Mouse (Mus musculus) forebrain, embryonic 12.5 days (tissue): ENCODE measurements around the gene Smad9. TPM values are rescaled to one million over a fixed set of nuclear protein-coding genes. Genes with fewer than 3 reads are reported as not detected.
"Not testable (repeated sequence)": the region's sequence is repeated elsewhere in the genome, so short reads cannot be mapped to it uniquely, and the experiment has no call there.

Experiments used
- ATAC-seq: fragments of 200-750 bp; cut with Nextera tagmentation; 2 replicates; pipeline ENCODE4 v1.8.0; 2017; ENCODE audit warnings: moderate TSS enrichment; ENCODE audit not compliant: low FRiP score
- H3K27ac ChIP-seq: fragments of 300-500 bp; sonication (generic); 2 replicates; pipeline ENCODE4 v1.5.1; 2016; ENCODE audit warnings: mild to moderate bottlenecking
- H3K27me3 ChIP-seq: fragments of 300-500 bp; sonication (generic); 2 replicates; pipeline ENCODE4 v1.6.1; 2016; ENCODE audit warnings: mild to moderate bottlenecking
- H3K36me3 ChIP-seq: fragments of 300-500 bp; sonication (generic); replicated peaks from 2 replicates; pipeline ENCODE4 v1.6.1; 2016; ENCODE audit warnings: mild to moderate bottlenecking
- H3K4me1 ChIP-seq: fragments of 300-500 bp; sonication (generic); 2 replicates; pipeline ENCODE4 v1.6.1; 2016
- H3K4me2 ChIP-seq: fragments of 300-500 bp; sonication (generic); 2 replicates; pipeline ENCODE4 v1.6.1; 2016; ENCODE audit warnings: mild to moderate bottlenecking, moderate library complexity
- H3K4me3 ChIP-seq: fragments of 300-500 bp; sonication (generic); replicated peaks from 2 replicates; pipeline ENCODE4 v1.5.1; 2016; ENCODE audit warnings: mild to moderate bottlenecking
- H3K9ac ChIP-seq: fragments of 300-500 bp; sonication (generic); 2 replicates; pipeline ENCODE4 v1.6.1; 2016; ENCODE audit warnings: mild to moderate bottlenecking
- H3K9me3 ChIP-seq: fragments of 300-500 bp; sonication (generic); 2 replicates; pipeline ENCODE4 v1.6.1; 2016
- WGBS: fragments of 180-500 bp; shearing (Covaris S2); methylation state at CpG from one replicate; pipeline ENCODE4 v1.1.7; 2016; 5-methylcytosine and 5-hydroxymethylcytosine counted together
- polyA plus RNA-seq: library from polyadenylated mRNA; unstranded; fragments of >200 nt; fragmentation: Nextera tagmentation; extraction: Ambion mirVana; gene quantifications from 2 replicates; pipeline ENCODE4 v1.2.1, GENCODE M21; 2016

The Smad9 gene
- polyA plus RNA-seq, 1 experiment from 2014 or later: 0.24 TPM

GRCm38 (mm10) chr3:54761258-54761657 lies 5.9 kb downstream of the Smad9 start:
- Histone ChIP-seq H3K4me3 (no peak overlapping the region), H3K27ac (no peak overlapping the region), H3K27me3 (peaks cover 4% of the 10 kb centered on the region), H3K4me2 (no peak overlapping the region), H3K9me3 (no peaks in the 10 kb centered on the region), H3K4me1 (peaks cover 3% of the 10 kb centered on the region), H3K36me3 (no peaks in the 10 kb centered on the region), H3K9ac (no peak overlapping the region)
- 97% methylated on average over 1 of the region's 1 CpGs for WGBS
- no peak for ATAC-seq

- H3K27ac ChIP-seq: no peak overlapping the region
- no peak overlapping the region for H3K9ac ChIP-seq
- H3K9me3 ChIP-seq: no peaks in the 10 kb centered on the region
- H3K4me1 ChIP-seq: peaks cover 3% of the 10 kb centered on the region; the same call in 1 of the 2 replicates
- ATAC-seq: no peak
- H3K4me2 ChIP-seq: 0 out of 2 replicates have a peak overlapping the region, but pooled peaks have one; percentile 8
- no peaks in the 10 kb centered on the region for H3K36me3 ChIP-seq
- no peaks in the 10 kb centered on the region for H3K27me3 ChIP-seq
- 86% methylated on average over 18 of the region's 18 CpGs for WGBS
- H3K4me3 ChIP-seq: no peak overlapping the region
Measured at GRCm38 (mm10) chr3:54764418-54764817, 9.0 kb downstream of the Smad9 start.

GRCm38 (mm10) chr3:54765521-54765920 lies 10.1 kb downstream of the Smad9 start:
- H3K9ac ChIP-seq, H3K9me3 ChIP-seq, H3K36me3 ChIP-seq, H3K27ac ChIP-seq, H3K4me1 ChIP-seq, H3K4me2 ChIP-seq, ATAC-seq, H3K4me3 ChIP-seq, H3K27me3 ChIP-seq: not testable (repeated sequence)
- WGBS: 90% methylated on average over 6 of the region's 6 CpGs

GRCm38 (mm10) chr3:54766034-54766433 lies 10.7 kb downstream of the Smad9 start:
- Histone ChIP-seq H3K27me3 (no peaks in the 10 kb centered on the region), H3K9me3 (no peaks in the 10 kb centered on the region), H3K4me2 (no peak overlapping the region), H3K9ac (no peak overlapping the region), H3K4me3 (no peak overlapping the region), H3K27ac (no peak overlapping the region), H3K4me1 (peaks cover 6% of the 10 kb centered on the region; the same call in 1 of the 2 replicates), H3K36me3 (no peaks in the 10 kb centered on the region)
- WGBS: 87% methylated on average over 14 of the region's 14 CpGs
- no peak for ATAC-seq

- Histone ChIP-seq H3K27me3 (no peaks in the 10 kb centered on the region), H3K4me3 (no peak overlapping the region), H3K4me1 (peaks cover 6% of the 10 kb centered on the region; the same call in 1 of the 2 replicates), H3K27ac (no peak overlapping the region), H3K9ac (no peak overlapping the region), H3K4me2 (no peak overlapping the region), H3K9me3 (no peaks in the 10 kb centered on the region), H3K36me3 (no peaks in the 10 kb centered on the region)
- WGBS: 92% methylated on average over 5 of the region's 5 CpGs
- no peak for ATAC-seq
Measured at GRCm38 (mm10) chr3:54766811-54767210, 11.4 kb downstream of the Smad9 start.

- Histone ChIP-seq H3K4me3 (no peak overlapping the region), H3K4me2 (no peak overlapping the region), H3K27me3 (no peaks in the 10 kb centered on the region), H3K9ac (no peak overlapping the region), H3K27ac (no peak overlapping the region), H3K36me3 (no peaks in the 10 kb centered on the region), H3K4me1 (peaks cover 6% of the 10 kb centered on the region; the same call in 1 of the 2 replicates), H3K9me3 (peaks cover 2% of the 10 kb centered on the region; the same call in 1 of the 2 replicates)
- WGBS: 93% methylated on average over 8 of the region's 8 CpGs
- ATAC-seq: no peak
Measured at GRCm38 (mm10) chr3:54768592-54768991, 13.2 kb downstream of the Smad9 start.

GRCm38 (mm10) chr3:54769349-54770275 lies 14.2 kb downstream of the Smad9 start:
- Histone ChIP-seq H3K9me3 (peaks cover 4% of the 10 kb centered on the region; the same call in 1 of the 2 replicates), H3K36me3 (no peaks in the 10 kb centered on the region), H3K4me1 (peaks cover 6% of the 10 kb centered on the region; the same call in 1 of the 2 replicates), H3K9ac (no peak overlapping the region), H3K4me3 (no peak overlapping the region), H3K27me3 (no peaks in the 10 kb centered on the region), H3K27ac (no peak overlapping the region), H3K4me2 (no peak overlapping the region)
- no peak for ATAC-seq
- 61% methylated on average over 17 of the region's 17 CpGs for WGBS

- WGBS: 86% methylated on average over 6 of the region's 6 CpGs
- H3K9ac ChIP-seq: no peak overlapping the region
- H3K27me3 ChIP-seq: no peaks in the 10 kb centered on the region
- no peak for ATAC-seq
- peaks cover 4% of the 10 kb centered on the region; the same call in 1 of the 2 replicates for H3K9me3 ChIP-seq
- H3K36me3 ChIP-seq: no peaks in the 10 kb centered on the region
- H3K4me1 ChIP-seq: peaks cover 6% of the 10 kb centered on the region; the same call in 1 of the 2 replicates
- H3K4me2 ChIP-seq: no peak overlapping the region
- no peak overlapping the region for H3K4me3 ChIP-seq
- H3K27ac ChIP-seq: no peak overlapping the region
Measured at GRCm38 (mm10) chr3:54773613-54774012, 18.2 kb downstream of the Smad9 start.

- Histone ChIP-seq H3K4me1 (no peaks in the 10 kb centered on the region), H3K4me3 (no peak overlapping the region), H3K36me3 (no peaks in the 10 kb centered on the region), H3K9me3 (peaks cover 4% of the 10 kb centered on the region; the same call in 1 of the 2 replicates), H3K4me2 (no peak overlapping the region), H3K27me3 (no peaks in the 10 kb centered on the region), H3K27ac (no peak overlapping the region), H3K9ac (no peak overlapping the region)
- 69% methylated on average over 7 of the region's 7 CpGs for WGBS
- ATAC-seq: no peak
Measured at GRCm38 (mm10) chr3:54775989-54776631, 20.7 kb downstream of the Smad9 start.

GRCm38 (mm10) chr3:54790601-54791000 lies 35.2 kb downstream of the Smad9 start:
- ATAC-seq: no peak
- H3K4me3 ChIP-seq: no peak overlapping the region
- H3K27me3 ChIP-seq: no peaks in the 10 kb centered on the region
- no peaks in the 10 kb centered on the region for H3K4me1 ChIP-seq
- H3K9ac ChIP-seq: no peak overlapping the region
- H3K4me2 ChIP-seq: no peak overlapping the region
- H3K9me3 ChIP-seq: peaks cover 12% of the 10 kb centered on the region; the same call in 1 of the 2 replicates
- no peak overlapping the region for H3K27ac ChIP-seq
- WGBS: 67% methylated on average over 2 of the region's 2 CpGs
- H3K36me3 ChIP-seq: no peaks in the 10 kb centered on the region

- Histone ChIP-seq H3K4me1 (no peaks in the 10 kb centered on the region), H3K9me3 (peaks cover 12% of the 10 kb centered on the region; the same call in 1 of the 2 replicates), H3K4me2 (no peak overlapping the region), H3K36me3 (no peaks in the 10 kb centered on the region), H3K27me3 (no peaks in the 10 kb centered on the region), H3K27ac (no peak overlapping the region), H3K4me3 (no peak overlapping the region), H3K9ac (no peak overlapping the region)
- no peak for ATAC-seq
- 83% methylated on average over 10 of the region's 10 CpGs for WGBS
Measured at GRCm38 (mm10) chr3:54791822-54792677, 36.7 kb downstream of the Smad9 start.

GRCm38 (mm10) chr3:54793762-54794161 lies 38.4 kb downstream of the Smad9 start:
- no peak overlapping the region for H3K4me3 ChIP-seq
- H3K27me3 ChIP-seq: no peaks in the 10 kb centered on the region
- 83% methylated on average over 6 of the region's 6 CpGs for WGBS
- no peak overlapping the region for H3K9ac ChIP-seq
- H3K4me2 ChIP-seq: no peak overlapping the region
- H3K27ac ChIP-seq: no peak overlapping the region
- ATAC-seq: no peak
- H3K9me3 ChIP-seq: peaks cover 12% of the 10 kb centered on the region; the same call in 1 of the 2 replicates
- H3K4me1 ChIP-seq: no peaks in the 10 kb centered on the region
- H3K36me3 ChIP-seq: no peaks in the 10 kb centered on the region
